Mouse (Mus musculus): Measurements from ENCODE around the gene Ubac1. TPM values are rescaled to one million over a fixed set of nuclear protein-coding genes. Genes with fewer than 3 reads are reported as not detected.

The Ubac1 gene
- polyA plus RNA-seq, 1 experiment = 92.2 TPM

GRCm38 (mm10) chr2:26022258-26022565 lies 665 bp upstream of the Ubac1 start:
- 79% methylated on average over 8 of the region's 8 CpGs for WGBS
- no peaks in the 10 kb centered on the region for H3K27me3 ChIP-seq (ENCODE audit: control insufficient read depth, insufficient read depth, low read length)
- H3K4me1 ChIP-seq (ENCODE audit: control insufficient read depth, insufficient read depth, low read length) = peaks cover 19% of the 10 kb centered on the region
- DNase-seq = no peak
- no peak overlapping the region for H3K4me3 ChIP-seq (replicated peaks; ENCODE audit: insufficient read depth, low read depth, low read length)
- H3K27ac ChIP-seq (ENCODE audit: insufficient read depth, low read length) = peak overlapping the region; percentile 80
- no peak for TF ChIP-seq CTCF (IDR thresholded peaks at IDR 0.05; ENCODE audit: borderline replicate concordance, insufficient read depth, low read depth, low read length)
- TF ChIP-seq POLR2A (IDR thresholded peaks at IDR 0.05; ENCODE audit: borderline replicate concordance, insufficient read depth, low read length) = no peak

GRCm38 (mm10) chr2:26020714-26021560 lies 610 bp downstream of the Ubac1 start:
- Histone ChIP-seq H3K4me1 (ENCODE audit: control insufficient read depth, insufficient read depth, low read length) (peaks cover 22% of the 10 kb centered on the region), H3K27ac (ENCODE audit: insufficient read depth, low read length) (peak overlapping the region; percentile 98), H3K27me3 (ENCODE audit: control insufficient read depth, insufficient read depth, low read length) (no peaks in the 10 kb centered on the region), H3K4me3 (replicated peaks; ENCODE audit: insufficient read depth, low read depth, low read length) (peak overlapping the region; percentile 82)
- peak; percentile 65; the same call in 1 of the 2 replicates for TF ChIP-seq POLR2A (IDR thresholded peaks at IDR 0.05; ENCODE audit: borderline replicate concordance, insufficient read depth, low read length)
- TF ChIP-seq CTCF (IDR thresholded peaks at IDR 0.05; ENCODE audit: borderline replicate concordance, insufficient read depth, low read depth, low read length) = no peak
- under 1% methylated on average over 38 of the region's 38 CpGs for WGBS
- DNase-seq = peak; percentile 89 to 92

GRCm38 (mm10) chr2:26019923-26020322 lies 1.6 kb downstream of the Ubac1 start:
- TF ChIP-seq CTCF (IDR thresholded peaks at IDR 0.05; ENCODE audit: borderline replicate concordance, insufficient read depth, low read depth, low read length) = no peak
- 32% methylated on average over 3 of the region's 3 CpGs for WGBS
- peaks cover 22% of the 10 kb centered on the region for H3K4me1 ChIP-seq (ENCODE audit: control insufficient read depth, insufficient read depth, low read length)
- no peaks in the 10 kb centered on the region for H3K27me3 ChIP-seq (ENCODE audit: control insufficient read depth, insufficient read depth, low read length)
- H3K4me3 ChIP-seq (replicated peaks; ENCODE audit: insufficient read depth, low read depth, low read length) = peak overlapping the region; percentile 82
- DNase-seq = no peak
- peak overlapping the region; percentile 55 for H3K27ac ChIP-seq (ENCODE audit: insufficient read depth, low read length)

DNA sequence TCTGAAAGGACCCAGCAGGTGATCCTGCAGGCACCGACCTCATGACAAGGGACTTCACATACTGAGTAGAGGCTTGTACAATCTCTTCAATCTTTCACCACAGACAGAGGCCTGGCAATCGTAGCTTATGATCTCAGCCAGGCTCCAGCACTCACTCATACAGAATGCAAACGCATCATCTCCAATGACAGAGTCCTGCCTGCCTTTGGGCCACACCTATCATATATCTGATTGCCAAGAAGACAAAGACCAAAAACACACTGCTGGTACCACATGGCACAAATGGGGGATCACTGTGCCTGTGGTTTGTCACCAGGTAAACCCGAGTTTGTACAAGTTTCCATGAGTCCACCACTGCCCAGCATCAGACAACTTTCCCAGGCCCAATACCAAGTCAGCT lies 4.2 kb downstream of the Ubac1 start:
- Histone ChIP-seq H3K4me3 (replicated peaks; ENCODE audit: insufficient read depth, low read depth, low read length) (no peak overlapping the region), H3K27me3 (ENCODE audit: control insufficient read depth, insufficient read depth, low read length) (no peaks in the 10 kb centered on the region), H3K27ac (ENCODE audit: insufficient read depth, low read length) (no peak overlapping the region), H3K4me1 (ENCODE audit: control insufficient read depth, insufficient read depth, low read length) (peaks cover 22% of the 10 kb centered on the region)
- 23% methylated on average over 4 of the region's 4 CpGs for WGBS
- no peak for DNase-seq
- TF ChIP-seq POLR2A (IDR thresholded peaks at IDR 0.05; ENCODE audit: borderline replicate concordance, insufficient read depth, low read length) = no peak
- no peak for TF ChIP-seq CTCF (IDR thresholded peaks at IDR 0.05; ENCODE audit: borderline replicate concordance, insufficient read depth, low read depth, low read length)

DNA sequence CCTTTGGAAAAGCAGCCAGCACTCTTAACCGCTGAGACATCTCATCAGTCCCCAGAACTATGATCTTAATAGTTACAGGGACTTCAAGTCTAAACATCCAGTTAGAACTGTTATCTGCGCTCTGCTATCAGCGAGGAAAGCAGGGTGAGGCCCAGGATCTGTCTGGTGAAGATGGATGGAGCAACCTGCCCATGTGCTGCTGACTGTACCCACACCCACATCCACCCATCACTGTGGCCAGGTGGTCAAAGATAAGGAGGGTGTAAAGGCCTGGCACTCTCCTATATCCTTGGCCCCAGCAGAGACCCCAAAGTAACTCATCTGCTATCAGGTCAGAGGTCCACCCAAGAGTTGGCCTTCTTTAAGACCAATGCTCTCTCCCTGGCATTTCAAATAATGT lies 7.9 kb downstream of the Ubac1 start:
- no peaks in the 10 kb centered on the region for H3K27me3 ChIP-seq (ENCODE audit: control insufficient read depth, insufficient read depth, low read length)
- WGBS = 91% methylated on average over 3 of the region's 3 CpGs
- no peak overlapping the region for H3K27ac ChIP-seq (ENCODE audit: insufficient read depth, low read length)
- DNase-seq = no peak
- H3K4me3 ChIP-seq (replicated peaks; ENCODE audit: insufficient read depth, low read depth, low read length) = no peak overlapping the region
- TF ChIP-seq POLR2A (IDR thresholded peaks at IDR 0.05; ENCODE audit: borderline replicate concordance, insufficient read depth, low read length) (no peak), CTCF (IDR thresholded peaks at IDR 0.05; ENCODE audit: borderline replicate concordance, insufficient read depth, low read depth, low read length) (no peak)
- peaks cover 18% of the 10 kb centered on the region for H3K4me1 ChIP-seq (ENCODE audit: control insufficient read depth, insufficient read depth, low read length)

DNA sequence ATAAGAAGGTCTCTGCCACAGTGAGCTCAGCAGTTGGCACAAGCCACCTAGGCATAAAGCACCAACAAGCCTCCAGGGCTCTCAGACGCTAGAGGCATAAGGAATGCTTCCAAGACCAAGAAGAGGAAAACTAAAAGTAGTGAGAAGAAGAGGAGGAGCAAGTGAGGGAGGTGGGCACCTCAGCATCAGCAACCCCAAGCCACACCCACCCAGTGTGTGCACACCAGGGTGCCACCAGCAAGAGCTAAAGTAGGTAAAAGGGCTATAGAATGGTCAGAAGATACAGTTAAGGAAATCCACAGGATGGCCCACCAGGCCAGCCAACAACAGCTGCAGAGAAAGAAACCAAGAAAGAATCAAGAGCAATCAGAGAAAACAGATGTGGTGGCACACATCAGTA lies 10.1 kb downstream of the Ubac1 start:
- H3K4me1 ChIP-seq (ENCODE audit: control insufficient read depth, insufficient read depth, low read length) = peaks cover 5% of the 10 kb centered on the region
- H3K27ac ChIP-seq (ENCODE audit: insufficient read depth, low read length) = no peak overlapping the region
- no peaks in the 10 kb centered on the region for H3K27me3 ChIP-seq (ENCODE audit: control insufficient read depth, insufficient read depth, low read length)
- no peak overlapping the region for H3K4me3 ChIP-seq (replicated peaks; ENCODE audit: insufficient read depth, low read depth, low read length)
- TF ChIP-seq CTCF (IDR thresholded peaks at IDR 0.05; ENCODE audit: borderline replicate concordance, insufficient read depth, low read depth, low read length) = no peak
- TF ChIP-seq POLR2A (IDR thresholded peaks at IDR 0.05; ENCODE audit: borderline replicate concordance, insufficient read depth, low read length) = no peak
- no peak for DNase-seq
- WGBS = 7% methylated on average over 1 of the region's 1 CpGs

- Histone ChIP-seq H3K27me3 (ENCODE audit: control insufficient read depth, insufficient read depth, low read length) (no peaks in the 10 kb centered on the region), H3K4me3 (replicated peaks; ENCODE audit: insufficient read depth, low read depth, low read length) (no peak overlapping the region), H3K4me1 (ENCODE audit: control insufficient read depth, insufficient read depth, low read length) (peaks cover 26% of the 10 kb centered on the region), H3K27ac (ENCODE audit: insufficient read depth, low read length) (peak overlapping the region; percentile 72)
- no peak for TF ChIP-seq CTCF (IDR thresholded peaks at IDR 0.05; ENCODE audit: borderline replicate concordance, insufficient read depth, low read depth, low read length)
- no peak for TF ChIP-seq POLR2A (IDR thresholded peaks at IDR 0.05; ENCODE audit: borderline replicate concordance, insufficient read depth, low read length)
- WGBS = 3% methylated on average over 2 of the region's 2 CpGs
- peak; percentile 88 to 91 for DNase-seq
Measured at GRCm38 (mm10) chr2:26002001-26002400, 19.5 kb downstream of the Ubac1 start.

DNA sequence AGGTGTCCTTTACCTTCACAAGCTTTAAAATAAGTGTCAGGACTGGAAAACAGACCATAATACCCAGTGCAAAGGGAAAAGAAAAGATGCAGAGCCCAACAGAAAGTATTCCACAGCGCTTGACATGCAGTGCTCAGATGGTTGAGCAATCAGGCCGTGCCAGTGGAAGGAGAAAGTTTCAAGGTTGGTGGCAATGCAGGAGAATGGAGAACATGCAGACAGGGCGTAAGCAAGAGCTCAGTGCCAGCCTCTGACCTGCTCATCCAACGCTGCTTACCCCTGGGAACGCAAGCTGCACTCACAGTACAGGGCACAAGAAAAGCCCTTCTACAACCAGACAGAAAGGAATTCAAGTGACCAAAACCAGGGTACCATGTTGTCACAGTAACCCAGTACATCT lies 20.4 kb downstream of the Ubac1 start:
- no peaks in the 10 kb centered on the region for H3K27me3 ChIP-seq (ENCODE audit: control insufficient read depth, insufficient read depth, low read length)
- peak overlapping the region; percentile 83 for H3K27ac ChIP-seq (ENCODE audit: insufficient read depth, low read length)
- H3K4me1 ChIP-seq (ENCODE audit: control insufficient read depth, insufficient read depth, low read length) = peaks cover 26% of the 10 kb centered on the region
- TF ChIP-seq CTCF (IDR thresholded peaks at IDR 0.05; ENCODE audit: borderline replicate concordance, insufficient read depth, low read depth, low read length) (no peak), POLR2A (IDR thresholded peaks at IDR 0.05; ENCODE audit: borderline replicate concordance, insufficient read depth, low read length) (no peak)
- H3K4me3 ChIP-seq (replicated peaks; ENCODE audit: insufficient read depth, low read depth, low read length) = no peak overlapping the region
- no peak for DNase-seq
- 42% methylated on average over 5 of the region's 5 CpGs for WGBS
